Mouse (Mus musculus) limb, embryonic 15.5 days (tissue): ENCODE measurements at regions not wholly inside any gene's neighbourhood (a gene's known extent, or its start where the extent isn't known, plus 50 kb on each side); places are given as distances from the start of the nearest gene placed in this dataset.

Experiments used
- ATAC-seq: fragments of 200-750 bp; cut with Nextera tagmentation; 2 replicates; pipeline ENCODE4 v1.8.0; 2017; ENCODE audit warnings: low read depth, moderate TSS enrichment; ENCODE audit not compliant: insufficient number of reproducible peaks, low FRiP score, low TSS enrichment
- H3K27ac ChIP-seq: fragments of 300-500 bp; sonication (generic); 2 replicates; pipeline ENCODE4 v1.5.1; 2015; ENCODE audit warnings: moderate library complexity, mild to moderate bottlenecking, inconsistent platforms
- H3K27me3 ChIP-seq: fragments of 300-500 bp; sonication (generic); 2 replicates; pipeline ENCODE4 v1.6.1; 2015; ENCODE audit warnings: inconsistent platforms
- H3K36me3 ChIP-seq: fragments of 300-500 bp; sonication (generic); 2 replicates; pipeline ENCODE4 v1.6.1; 2015; ENCODE audit warnings: inconsistent platforms
- H3K4me1 ChIP-seq: fragments of 300-500 bp; sonication (generic); 2 replicates; pipeline ENCODE4 v1.6.1; 2015; ENCODE audit warnings: inconsistent platforms
- H3K4me2 ChIP-seq: fragments of 300-500 bp; sonication (generic); 2 replicates; pipeline ENCODE4 v1.6.1; 2015; ENCODE audit warnings: mild to moderate bottlenecking, inconsistent platforms
- H3K4me3 ChIP-seq: fragments of 300-500 bp; sonication (generic); 2 replicates; pipeline ENCODE4 v1.5.1; 2015; ENCODE audit warnings: mild to moderate bottlenecking, inconsistent platforms
- H3K9ac ChIP-seq: fragments of 300-500 bp; sonication (generic); 2 replicates; pipeline ENCODE4 v1.6.1; 2015; ENCODE audit warnings: inconsistent platforms
- H3K9me3 ChIP-seq: fragments of 300-500 bp; sonication (generic); 2 replicates; pipeline ENCODE4 v1.6.1; 2016; ENCODE audit warnings: inconsistent platforms
- WGBS: fragments of 180-500 bp; shearing (Covaris S2); methylation state at CpG from one replicate; pipeline ENCODE4 v1.1.7; 2015; 5-methylcytosine and 5-hydroxymethylcytosine counted together

- Histone ChIP-seq H3K27me3 (no peaks in the 10 kb centered on the region), H3K4me1 (no peaks in the 10 kb centered on the region), H3K4me2 (no peak overlapping the region), H3K36me3 (no peaks in the 10 kb centered on the region), H3K9me3 (no peaks in the 10 kb centered on the region), H3K4me3 (no peak overlapping the region), H3K27ac (no peak overlapping the region), H3K9ac (no peak overlapping the region)
- WGBS, result 75% methylated on average over 6 of the region's 6 CpGs
- no peak for ATAC-seq
These were observed 630.9 kb upstream of the Pkn2 start for GRCm38 (mm10) chr3:143512517-143513249.

- Histone ChIP-seq H3K4me2 (no peak overlapping the region), H3K27me3 (no peaks in the 10 kb centered on the region), H3K9me3 (no peaks in the 10 kb centered on the region), H3K36me3 (no peaks in the 10 kb centered on the region), H3K4me1 (no peaks in the 10 kb centered on the region), H3K27ac (no peak overlapping the region), H3K4me3 (no peak overlapping the region), H3K9ac (no peak overlapping the region)
- 65% methylated on average over 5 of the region's 5 CpGs for WGBS
- ATAC-seq, result no peak
These were observed 627.7 kb upstream of the Pkn2 start for GRCm38 (mm10) chr3:143509531-143509930.

GRCm38 (mm10) chr3:143508280-143508679 lies 626.5 kb upstream of the Pkn2 start:
- Histone ChIP-seq H3K9ac (no peak overlapping the region), H3K4me2 (no peak overlapping the region), H3K36me3 (no peaks in the 10 kb centered on the region), H3K27me3 (no peaks in the 10 kb centered on the region), H3K9me3 (no peaks in the 10 kb centered on the region), H3K4me3 (no peak overlapping the region), H3K4me1 (no peaks in the 10 kb centered on the region), H3K27ac (no peak overlapping the region)
- ATAC-seq, result no peak
- 53% methylated on average over 1 of the region's 1 CpGs for WGBS

GRCm38 (mm10) chr3:143501017-143501416 lies 619.2 kb upstream of the Pkn2 start:
- no peak for ATAC-seq
- no peak overlapping the region for H3K4me2 ChIP-seq
- no peaks in the 10 kb centered on the region for H3K36me3 ChIP-seq
- whole genome bisulfite sequencing, result 62% methylated on average over 2 of the region's 2 CpGs
- no peaks in the 10 kb centered on the region for H3K27me3 ChIP-seq
- H3K9me3 ChIP-seq, result no peaks in the 10 kb centered on the region
- H3K4me1 ChIP-seq, result no peaks in the 10 kb centered on the region
- no peak overlapping the region for H3K27ac ChIP-seq
- no peak overlapping the region for H3K9ac ChIP-seq
- H3K4me3 ChIP-seq, result no peak overlapping the region

- H3K27me3 ChIP-seq, result no peaks in the 10 kb centered on the region
- no peak for ATAC-seq
- H3K9me3 ChIP-seq, result no peaks in the 10 kb centered on the region
- WGBS, result 29% methylated on average over 4 of the region's 4 CpGs
- H3K4me3 ChIP-seq, result no peak overlapping the region
- H3K36me3 ChIP-seq, result no peaks in the 10 kb centered on the region
- 0 out of 2 replicates have a peak, but pooled peaks cover 2% of the 10 kb centered on the region for H3K4me1 ChIP-seq
- H3K9ac ChIP-seq, result no peak overlapping the region
- H3K27ac ChIP-seq, result no peak overlapping the region
- no peak overlapping the region for H3K4me2 ChIP-seq
These were observed 613.6 kb upstream of the Pkn2 start for GRCm38 (mm10) chr3:143495389-143495788.

DNA sequence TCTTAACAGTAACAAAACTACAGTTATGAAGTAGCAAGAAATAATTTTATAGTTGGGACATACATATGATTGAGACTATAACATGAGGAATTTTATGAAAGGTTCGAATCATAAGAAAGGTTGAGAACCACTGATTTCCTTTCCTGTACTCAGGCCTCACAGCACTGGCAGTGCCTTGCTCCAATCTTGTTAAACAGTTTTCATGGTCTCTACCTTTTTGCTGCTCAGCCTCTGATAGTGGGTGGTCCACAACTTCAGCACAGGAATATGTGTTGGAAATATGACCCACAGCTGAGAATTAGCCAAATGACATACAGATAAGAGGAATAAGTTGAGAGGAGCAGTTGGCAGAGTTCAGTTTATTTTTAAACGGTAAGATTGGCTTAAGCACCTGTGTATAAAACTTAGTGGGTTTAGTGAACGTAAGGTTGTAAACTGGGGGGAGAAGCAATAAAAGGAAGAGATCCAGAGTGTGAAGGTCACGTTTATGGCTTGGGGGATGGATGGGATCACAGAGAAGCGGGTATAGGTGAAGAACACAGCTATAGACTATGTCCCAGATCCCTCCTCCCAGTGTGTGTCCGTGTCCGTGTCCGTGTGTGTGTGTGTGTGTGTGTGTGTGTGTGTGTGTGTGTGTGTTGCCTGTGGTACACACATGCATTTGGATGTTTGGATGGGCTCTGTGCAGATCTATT lies 596.3 kb upstream of the Pkn2 start:
- Histone ChIP-seq H3K4me3 (no peak overlapping the region), H3K9me3 (no peaks in the 10 kb centered on the region), H3K27ac (no peak overlapping the region), H3K9ac (no peak overlapping the region), H3K4me2 (no peak overlapping the region), H3K27me3 (no peaks in the 10 kb centered on the region), H3K36me3 (no peaks in the 10 kb centered on the region), H3K4me1 (no peaks in the 10 kb centered on the region)
- WGBS, result 50% methylated on average over 8 of the region's 8 CpGs
- ATAC-seq, result no peak

DNA sequence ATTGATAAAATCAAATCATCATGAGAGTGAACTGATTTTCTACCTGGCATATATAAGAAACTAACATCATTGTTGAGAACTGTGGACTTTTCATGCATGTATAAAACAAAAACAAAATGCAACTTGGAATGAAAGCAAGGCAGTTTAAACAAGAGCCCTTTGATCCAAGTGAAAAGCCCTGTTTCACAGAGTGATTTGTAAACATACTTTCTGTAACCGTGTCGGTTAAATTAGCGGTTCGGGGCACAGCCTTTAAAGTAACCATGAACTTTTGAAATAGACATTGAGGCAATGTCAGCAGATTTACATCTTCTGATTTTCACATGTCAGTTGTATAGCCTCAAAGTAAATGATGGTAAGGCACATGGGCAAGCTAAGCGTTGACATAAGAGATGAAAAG lies 593.7 kb upstream of the Pkn2 start:
- ATAC-seq, result no peak
- H3K4me3 ChIP-seq, result no peak overlapping the region
- 66% methylated on average over 5 of the region's 5 CpGs for WGBS

DNA sequence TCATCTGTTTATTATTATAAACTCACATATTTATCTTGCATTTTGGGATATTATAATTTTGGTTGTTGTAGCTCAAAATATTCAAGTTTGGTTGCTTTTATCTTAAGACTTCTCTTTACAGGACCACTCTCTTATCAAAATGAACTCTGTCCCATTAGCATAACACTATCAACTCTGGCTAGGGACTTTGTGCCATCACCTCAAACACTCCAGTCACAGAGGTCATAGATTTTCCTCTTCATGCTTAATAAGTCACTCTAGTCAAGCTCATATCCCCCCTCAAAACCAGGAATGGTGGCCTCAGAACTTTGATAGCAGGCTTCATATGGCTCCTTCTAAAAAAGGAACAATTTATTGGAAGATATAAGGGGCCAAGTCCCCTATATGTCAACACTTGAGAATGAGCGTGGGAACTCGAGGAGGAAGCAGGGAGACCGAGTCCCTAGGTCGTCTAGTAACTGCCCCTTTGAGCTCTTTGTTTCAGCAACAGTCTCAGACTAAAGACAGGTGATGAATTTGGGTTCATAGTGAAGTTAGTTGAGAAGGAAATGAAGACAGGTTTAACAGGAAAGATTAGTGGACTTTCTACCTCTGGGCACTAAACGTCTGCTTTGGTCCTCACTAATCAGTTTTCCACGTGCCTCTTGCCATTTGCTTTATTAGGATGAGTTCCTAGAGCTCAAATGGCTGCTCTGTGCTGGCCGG lies 565.4 kb upstream of the Pkn2 start:
- H3K27me3 ChIP-seq, result no peaks in the 10 kb centered on the region
- no peak overlapping the region for H3K9ac ChIP-seq
- no peaks in the 10 kb centered on the region for H3K9me3 ChIP-seq
- H3K4me1 ChIP-seq, result no peaks in the 10 kb centered on the region
- no peak for ATAC-seq
- H3K4me3 ChIP-seq, result no peak overlapping the region
- no peak overlapping the region for H3K4me2 ChIP-seq
- WGBS, result 50% methylated on average over 7 of the region's 7 CpGs
- H3K36me3 ChIP-seq, result no peaks in the 10 kb centered on the region
- H3K27ac ChIP-seq, result no peak overlapping the region

More for the DNA sequence above, 593.7 kb upstream of the Pkn2 start:
- no peak overlapping the region for H3K9ac ChIP-seq
- no peaks in the 10 kb centered on the region for H3K9me3 ChIP-seq
- H3K27me3 ChIP-seq, result no peaks in the 10 kb centered on the region
- no peaks in the 10 kb centered on the region for H3K36me3 ChIP-seq
- no peak overlapping the region for H3K4me2 ChIP-seq
- H3K4me1 ChIP-seq, result no peaks in the 10 kb centered on the region
- H3K27ac ChIP-seq, result no peak overlapping the region

DNA sequence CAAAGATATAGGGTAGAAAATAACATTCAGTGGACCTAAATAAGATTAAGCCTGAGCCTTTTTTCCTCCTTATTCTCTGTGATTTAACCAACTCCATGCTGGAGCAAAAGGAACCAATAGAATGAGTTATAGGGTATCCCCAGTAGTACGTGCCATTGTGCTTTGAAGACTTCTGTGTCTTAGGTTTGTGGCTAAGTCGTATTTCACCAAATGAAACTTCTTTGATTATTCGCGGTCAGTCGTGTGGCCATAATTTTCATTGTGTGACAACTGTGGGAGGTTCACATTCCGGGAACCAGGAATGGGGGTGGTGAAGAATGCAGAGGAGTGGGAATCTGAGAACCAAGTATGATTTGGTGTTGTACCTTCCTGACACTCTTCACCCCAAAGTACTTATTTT lies 535.6 kb upstream of the Pkn2 start:
- Histone ChIP-seq H3K27me3 (no peaks in the 10 kb centered on the region), H3K4me1 (no peaks in the 10 kb centered on the region), H3K9me3 (no peaks in the 10 kb centered on the region), H3K9ac (no peak overlapping the region), H3K27ac (no peak overlapping the region), H3K36me3 (no peaks in the 10 kb centered on the region), H3K4me2 (no peak overlapping the region), H3K4me3 (no peak overlapping the region)
- ATAC-seq, result no peak
- WGBS, result 68% methylated on average over 6 of the region's 6 CpGs

- no peak for ATAC-seq
- Histone ChIP-seq H3K27me3 (no peaks in the 10 kb centered on the region), H3K4me2 (no peak overlapping the region), H3K9ac (no peak overlapping the region), H3K9me3 (no peaks in the 10 kb centered on the region), H3K27ac (no peak overlapping the region), H3K36me3 (no peaks in the 10 kb centered on the region), H3K4me3 (no peak overlapping the region), H3K4me1 (no peaks in the 10 kb centered on the region)
- WGBS, result 34% methylated on average over 4 of the region's 4 CpGs
These were observed 529.9 kb upstream of the Pkn2 start for GRCm38 (mm10) chr3:143411655-143412054.

GRCm38 (mm10) chr3:143398966-143399365 lies 517.2 kb upstream of the Pkn2 start:
- no peaks in the 10 kb centered on the region for H3K4me1 ChIP-seq
- H3K4me2 ChIP-seq, result no peak overlapping the region
- H3K9me3 ChIP-seq, result no peaks in the 10 kb centered on the region
- H3K36me3 ChIP-seq, result no peaks in the 10 kb centered on the region
- H3K9ac ChIP-seq, result no peak overlapping the region
- 73% methylated on average over 2 of the region's 2 CpGs for WGBS
- H3K4me3 ChIP-seq, result no peak overlapping the region
- no peaks in the 10 kb centered on the region for H3K27me3 ChIP-seq
- no peak overlapping the region for H3K27ac ChIP-seq
- no peak for ATAC-seq

GRCm38 (mm10) chr3:143384357-143384756 lies 502.6 kb upstream of the Pkn2 start:
- no peak for ATAC-seq
- Histone ChIP-seq H3K27me3 (no peaks in the 10 kb centered on the region), H3K4me1 (no peaks in the 10 kb centered on the region), H3K4me3 (no peak overlapping the region), H3K4me2 (no peak overlapping the region), H3K27ac (no peak overlapping the region), H3K9ac (no peak overlapping the region), H3K36me3 (no peaks in the 10 kb centered on the region), H3K9me3 (no peaks in the 10 kb centered on the region)
- 82% methylated on average over 1 of the region's 1 CpGs for WGBS
